Mouse (Mus musculus) thymus, adult 2 months (tissue): Measurements from ENCODE around the gene Far1.

Experiments used
- CTCF ChIP-seq: fragments of 200-500 bp; IDR thresholded peaks from 2 replicates; pipeline ENCODE4 v1.5.1; 2012; ENCODE audit warnings: mild to moderate bottlenecking, control low read depth, low read length, moderate library complexity, borderline replicate concordance; ENCODE audit not compliant: control insufficient read depth, poor library complexity, insufficient read depth; ENCODE audit errors: extremely low read depth
- POLR2A ChIP-seq: fragments of 200-500 bp; IDR thresholded peaks from 2 replicates; pipeline ENCODE4 v1.6.1; 2012; ENCODE audit warnings: mild to moderate bottlenecking, low read length, control low read depth, moderate library complexity; ENCODE audit not compliant: control insufficient read depth, poor library complexity, insufficient read depth; ENCODE audit errors: extremely low read depth

- no peak for TF ChIP-seq CTCF
- TF ChIP-seq POLR2A, result no peak
These were observed 38.9 kb downstream of the Far1 start for GRCm38 (mm10) chr7:113552508-113552907.
